Mouse (Mus musculus) ES-Bruce4 (cell line): ENCODE results near the gene Adcy9.

Source experiments
- EP300 ChIP-seq: IDR thresholded peaks from 2 replicates; pipeline ENCODE4 v1.6.1; 2011; ENCODE audit warnings: low read depth, low read length; ENCODE audit not compliant: insufficient read depth
- POLR2A ChIP-seq: IDR thresholded peaks from one replicate; pipeline ENCODE4 v1.8.1; 2011; ENCODE audit warnings: low read length; ENCODE audit not compliant: insufficient read depth

DNA sequence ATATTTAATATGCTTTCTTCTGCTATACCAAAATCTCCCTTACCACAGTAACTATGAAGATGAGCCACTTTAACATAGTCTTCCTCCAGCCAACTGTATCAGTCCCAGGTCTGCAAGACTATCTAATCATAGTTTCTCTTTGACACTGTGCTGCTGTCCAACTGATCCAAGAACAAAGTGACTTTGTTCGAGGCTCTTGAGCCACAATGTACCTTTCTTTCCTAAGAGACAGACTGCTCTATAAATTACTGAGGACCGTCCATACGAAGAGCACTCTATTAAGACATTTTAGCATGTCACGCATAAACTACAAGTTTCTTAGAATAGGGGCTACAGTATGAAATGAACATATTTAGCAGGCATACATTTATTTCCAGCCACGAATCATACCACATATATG is 46.0 kb downstream of the Adcy9 start:
- TF ChIP-seq POLR2A (no peak), EP300 (no peak)
